8 mouse cellular contexts compared by ENCODE assay signal in the genomic region with DNA sequence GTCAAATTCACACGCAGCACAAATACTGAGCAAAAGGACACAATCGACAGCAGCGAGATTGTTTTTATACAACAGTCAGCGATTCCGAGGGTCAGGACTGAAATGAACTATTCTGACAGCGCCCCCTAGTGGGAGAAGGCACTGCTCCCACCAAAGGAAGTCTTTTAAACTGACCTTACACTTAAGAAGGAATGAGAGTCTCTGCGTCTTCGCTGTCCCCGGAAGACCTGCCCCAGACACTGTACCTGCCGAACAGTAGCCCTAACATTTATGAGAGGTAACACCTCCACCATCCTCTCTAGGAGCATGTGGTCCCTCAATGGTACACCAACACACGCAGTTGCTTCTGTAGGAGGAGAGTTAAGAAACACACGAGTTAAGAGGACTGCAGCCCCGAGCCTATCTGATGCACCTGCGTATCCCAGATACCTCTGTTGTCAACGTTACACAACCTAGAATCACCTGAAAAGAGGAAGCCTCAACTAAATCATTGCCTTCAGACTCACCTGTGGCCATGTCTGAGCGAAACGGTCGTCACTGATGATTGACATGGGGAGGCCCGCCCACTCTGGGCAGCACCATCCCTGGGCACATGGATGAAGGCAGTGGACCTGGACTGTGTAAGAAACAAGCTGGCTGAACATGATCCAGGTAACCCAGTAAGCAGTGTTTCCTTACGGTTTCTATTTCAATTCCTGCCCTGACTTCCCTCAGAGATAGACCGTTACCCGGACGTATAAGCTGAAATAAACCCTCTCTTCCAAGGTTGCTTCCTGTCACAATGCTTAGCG.
DNase-seq lines count a peak whose midpoint lies in the region; ATAC-seq lines count a peak whose summit lies in the region.

No protein-coding gene starts in this region.

- H3K27me3 ChIP-seq in intestine, embryonic 15.5 days (replicated peaks), result no peaks in the 10 kb centered on the region

- DNase-seq in WW6 (ENCODE audit: low read depth, low spot score), result peak; percentile 39
- peak; percentile 77 for DNase-seq in cerebellum, adult 8-10 months
- DNase-seq in frontal cortex, adult 2 months (ENCODE audit: extremely low spot score in 1 of 2, low spot score in 1 of 2), result peak; percentile 67 to 94
- peak; percentile 81 to 86 for DNase-seq in left cerebral cortex, postnatal 10 days (ENCODE audit: extremely low spot score in 1 of 2, low spot score in 2 of 2)
- peak; percentile 87 for DNase-seq in mesoderm, embryonic 11.5 days (ENCODE audit: low read depth, low spot score)
- DNase-seq in right cerebral cortex, postnatal 4 days, result peak; percentile 93

- H3K27ac ChIP-seq in intestine, embryonic 15.5 days, result no peak overlapping the region

- H3K4me3 ChIP-seq in intestine, embryonic 15.5 days (replicated peaks), result no peak overlapping the region

- no peaks in the 10 kb centered on the region for H3K9me3 ChIP-seq in intestine, embryonic 15.5 days

- intact Hi-C loops in left cerebral cortex, postnatal 10 days (cut with DNase I), result loop anchor here (2.0 to 10.0 kb wide), 3 partner anchors 782 to 1525 kb away; partner anchors contain the start of gene B3galt1

- H3K4me2 ChIP-seq in intestine, embryonic 15.5 days (replicated peaks), result 0 out of 2 replicates have a peak overlapping the region, but pooled peaks have one; percentile 22

- H3K4me1 ChIP-seq in intestine, embryonic 15.5 days (replicated peaks), result no peaks in the 10 kb centered on the region

- 54% methylated on average over 24 of the region's 24 CpGs for WGBS in intestine, embryonic 15.5 days

- no peak overlapping the region for H3K9ac ChIP-seq in intestine, embryonic 15.5 days

- H3K36me3 ChIP-seq in intestine, embryonic 15.5 days, result no peaks in the 10 kb centered on the region

- peak; percentile 68 for ATAC-seq in intestine, embryonic 15.5 days
- ATAC-seq in erythroid progenitor cell, adult 5-6 weeks (replicated peaks; ENCODE audit: low FRiP score, poor library complexity, severe bottlenecking), result no peak

Comparison
In these comparisons a context has a peak if more than half of its experiments do, and no peak if none do; other contexts are left out.
1. DNase-seq: peak in every context shown above with its lines; median percentile 93 in right cerebral cortex, postnatal 4 days; 87 in mesoderm, embryonic 11.5 days; 84 in left cerebral cortex, postnatal 10 days; 80 in frontal cortex, adult 2 months; 77 in cerebellum, adult 8-10 months; 39 in WW6.